Mouse (Mus musculus): ENCODE measurements around the gene Tbc1d14.

- TF ChIP-seq GATA1 (IDR thresholded peaks at IDR 0.05; ENCODE audit: low read length) (no peak), TAL1 (IDR thresholded peaks at IDR 0.05; ENCODE audit: low read length) (no peak)
These were observed 30.6 kb upstream of the Tbc1d14 start for GRCm38 (mm10) chr5:36623670-36624069.

Measured in erythroblast, embryonic 14.5 days (primary cell).